Mouse (Mus musculus) lung, postnatal 0 days (tissue): ENCODE data around the gene Gpr83.

Experiments
- CTCF ChIP-seq: IDR thresholded peaks from 2 replicates; pipeline ENCODE4 v1.5.1; 2016; ENCODE audit warnings: antibody characterized with exemption, mild to moderate bottlenecking
- EP300 ChIP-seq: IDR thresholded peaks from 2 replicates; pipeline ENCODE4 v1.6.1; 2016; ENCODE audit warnings: antibody characterized with exemption, mild to moderate bottlenecking, control low read depth

- TF ChIP-seq CTCF (no peak), EP300 (no peak)
Measured at GRCm38 (mm10) chr9:14901757-14902156, 41.7 kb downstream of the Gpr83 start.
